Mouse (Mus musculus): ENCODE data around the gene Wscd2. TPM values are rescaled to one million over a fixed set of nuclear protein-coding genes. Genes with fewer than 3 reads are reported as not detected.

Wscd2 gene
- total and polyA plus RNA-seq, 3 experiments = 0.38 to 0.51 (median 0.39) TPM

DNA sequence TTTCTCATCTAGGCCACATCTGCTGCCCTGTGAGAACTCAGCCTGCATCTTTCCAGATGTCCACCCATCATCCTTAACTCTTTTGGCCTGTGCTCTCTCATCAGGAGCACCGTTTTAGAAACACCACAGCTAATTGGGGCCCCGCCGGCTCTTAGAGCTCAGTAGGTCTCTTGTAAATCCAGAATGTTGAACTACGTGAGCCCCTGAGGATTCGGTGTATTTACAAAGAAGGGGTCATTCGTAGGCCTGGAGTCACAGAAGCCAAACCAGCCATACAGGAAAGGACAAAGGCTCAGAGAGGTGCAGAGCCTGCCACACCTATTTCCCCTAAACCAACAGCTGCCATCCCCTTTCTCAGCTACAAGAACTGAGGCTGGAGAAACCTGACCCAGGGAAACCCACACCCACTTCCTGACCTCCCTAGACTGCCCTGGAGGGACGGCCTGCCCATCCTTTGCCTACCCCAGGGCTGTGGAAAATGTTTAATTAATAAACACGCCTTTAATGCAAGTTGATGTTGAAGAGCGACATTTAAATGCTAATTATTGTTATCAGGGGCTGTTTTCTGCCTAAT, 106.7 kb downstream of the Wscd2 start:
- in situ Hi-C loops (cut with MboI; ENCODE audit: low pct_ligation_motif_present, low pct_unique_long_range_greater_than_20kb, low sequenced_read_pairs) = no loop called here

DNA sequence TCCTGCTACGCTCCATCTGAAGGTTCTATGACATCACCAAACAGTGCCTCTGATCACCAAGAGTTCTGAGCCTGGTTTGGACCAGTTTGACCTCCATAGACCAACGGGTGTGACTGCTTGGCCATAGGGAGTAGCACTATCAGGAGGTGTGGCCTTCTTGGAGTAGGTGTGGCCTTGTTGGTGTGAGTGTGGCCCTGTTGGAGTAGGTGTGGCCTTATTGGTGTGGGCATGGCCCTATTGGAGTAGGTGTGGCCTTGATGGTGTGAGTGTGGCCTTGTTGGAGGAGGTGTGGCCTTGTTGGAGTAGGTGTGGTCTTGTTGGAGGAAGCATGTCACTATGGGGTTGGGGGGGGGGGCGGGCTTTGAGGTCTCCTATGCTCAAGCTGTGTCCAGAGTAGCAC, 110.0 kb downstream of the Wscd2 start:
- DNase-seq (ENCODE audit: extremely low read depth) = no peak
- in situ Hi-C loops (cut with MboI; ENCODE audit: low pct_ligation_motif_present, low pct_unique_long_range_greater_than_20kb, low sequenced_read_pairs) = no loop called here

More for the DNA sequence above, 106.7 kb downstream of the Wscd2 start:
- no peak overlapping the region for H3K4me2 ChIP-seq (ENCODE audit: insufficient read depth, low read depth, poor library complexity, severe bottlenecking)
- no peak overlapping the region for H3K9ac ChIP-seq (ENCODE audit: insufficient read depth, low read depth)
- H3K36me3 ChIP-seq (replicated peaks in 1 of 2; ENCODE audit: control insufficient read depth in 1 of 2, insufficient read depth in 1 of 2, low read length in 1 of 2) = no peaks in the 10 kb centered on the region
- peaks cover 0 to 19% of the 10 kb centered on the region in 2 experiments; a peak in 2 of 4 replicates for H3K4me1 ChIP-seq (ENCODE audit: control insufficient read depth in 1 of 2, insufficient read depth in 2 of 2)
- no peak for TF ChIP-seq RAD21 (IDR thresholded peaks at IDR 0.05; ENCODE audit: low read depth, low read length)
- no peak for TF ChIP-seq MAX (IDR thresholded peaks at IDR 0.05; ENCODE audit: low read length)
- dilution Hi-C loops (cut with MboI; ENCODE audit: extremely low pct_ligation_motif_present, extremely low pct_unique_long_range_greater_than_20kb, low sequenced_read_pairs) = no loop called here
- H3K27ac ChIP-seq (ENCODE audit: insufficient read depth, low read depth) = no peak overlapping the region
- H3K79me2 ChIP-seq (replicated peaks; ENCODE audit: control insufficient read depth, extremely low read depth, insufficient read depth, poor library complexity, severe bottlenecking) = no peaks in the 10 kb centered on the region
- no peak overlapping the region for H3K4me3 ChIP-seq (replicated peaks in 1 of 3; ENCODE audit: low read depth in 2 of 3, low read length in 2 of 3, poor library complexity in 1 of 3)
- peaks cover 11% of the 10 kb centered on the region for H3K9me3 ChIP-seq (replicated peaks; ENCODE audit: low read length)
- no peak for DNase-seq (ENCODE audit: extremely low read depth)
- peaks cover 5% of the 10 kb centered on the region for H3K27me3 ChIP-seq (replicated peaks)

DNA sequence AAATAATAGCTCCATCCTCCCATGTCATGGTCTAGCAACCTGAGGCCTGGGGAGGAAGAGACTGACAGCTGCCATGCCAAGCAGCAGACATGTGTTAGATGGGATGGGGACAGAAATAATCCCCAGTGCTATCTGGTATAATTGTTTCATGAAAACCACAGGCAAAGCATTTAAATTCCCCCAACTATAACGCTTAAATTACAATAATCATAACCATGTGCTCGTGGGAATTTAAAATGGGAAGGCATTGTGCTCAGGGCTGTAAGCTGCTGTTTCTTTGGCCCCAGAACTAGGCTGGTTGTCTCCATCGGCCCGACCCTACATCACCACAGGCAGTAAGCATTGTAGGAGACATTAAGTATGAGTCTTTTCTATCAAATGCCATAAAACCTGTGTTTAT, 110.7 kb downstream of the Wscd2 start:
- no peak overlapping the region for H3K9ac ChIP-seq (ENCODE audit: insufficient read depth, low read depth)
- dilution Hi-C loops (cut with MboI; ENCODE audit: extremely low pct_ligation_motif_present, extremely low pct_unique_long_range_greater_than_20kb, low sequenced_read_pairs) (no loop called here), in situ Hi-C loops (cut with MboI; ENCODE audit: low pct_ligation_motif_present, low pct_unique_long_range_greater_than_20kb, low sequenced_read_pairs) (no loop called here)
- no peak overlapping the region for H3K27ac ChIP-seq (ENCODE audit: insufficient read depth, low read depth)
- DNase-seq (ENCODE audit: extremely low read depth) = no peak
- H3K4me2 ChIP-seq (ENCODE audit: insufficient read depth, low read depth, poor library complexity, severe bottlenecking) = no peak overlapping the region
- 0 out of 4 replicates have a peak, but pooled peaks cover 0 to 4% of the 10 kb centered on the region in 2 experiments for H3K4me1 ChIP-seq (ENCODE audit: control insufficient read depth in 1 of 2, insufficient read depth in 2 of 2)
- TF ChIP-seq RAD21 (IDR thresholded peaks at IDR 0.05; ENCODE audit: low read depth, low read length) (no peak), ZKSCAN1 (IDR thresholded peaks at IDR 0.05; ENCODE audit: borderline replicate concordance, low read depth, low read length) (no peak), ZMIZ1 (IDR thresholded peaks at IDR 0.05; ENCODE audit: low read depth, low read length) (no peak), MAX (IDR thresholded peaks at IDR 0.05; ENCODE audit: low read length) (no peak), MAZ (IDR thresholded peaks at IDR 0.05; ENCODE audit: low read depth, low read length) (no peak), ZC3H11A (IDR thresholded peaks at IDR 0.05; ENCODE audit: low read depth, low read length) (no peak), MYC (IDR thresholded peaks at IDR 0.05; ENCODE audit: low read depth, low read length) (no peak), NELFE (IDR thresholded peaks at IDR 0.05; ENCODE audit: low read depth, low read length) (no peak), IRF4 (IDR thresholded peaks at IDR 0.05; ENCODE audit: low read depth, low read length) (no peak), SMC3 (IDR thresholded peaks at IDR 0.05; ENCODE audit: low read depth, low read length) (no peak), POLR2AphosphoS2 (IDR thresholded peaks at IDR 0.05; ENCODE audit: low read depth, low read length) (no peak), HCFC1 (IDR thresholded peaks at IDR 0.05; ENCODE audit: low read depth, low read length) (no peak), EP300 (IDR thresholded peaks at IDR 0.05; ENCODE audit: low read length) (no peak)
- no peak overlapping the region for H3K4me3 ChIP-seq (replicated peaks in 1 of 3; ENCODE audit: low read depth in 2 of 3, low read length in 2 of 3, poor library complexity in 1 of 3)
- H3K9me3 ChIP-seq (replicated peaks; ENCODE audit: low read length) = peaks cover 11% of the 10 kb centered on the region
- peaks cover 39% of the 10 kb centered on the region for H3K27me3 ChIP-seq (replicated peaks)
- H3K79me2 ChIP-seq (replicated peaks; ENCODE audit: control insufficient read depth, extremely low read depth, insufficient read depth, poor library complexity, severe bottlenecking) = no peaks in the 10 kb centered on the region
- no peaks in the 10 kb centered on the region for H3K36me3 ChIP-seq (replicated peaks in 1 of 2; ENCODE audit: control insufficient read depth in 1 of 2, insufficient read depth in 1 of 2, low read length in 1 of 2)

More for the DNA sequence above, 110.0 kb downstream of the Wscd2 start:
- Histone ChIP-seq H3K9ac (ENCODE audit: insufficient read depth, low read depth) (no peak overlapping the region), H3K4me3 (replicated peaks in 1 of 3; ENCODE audit: low read depth in 2 of 3, low read length in 2 of 3, poor library complexity in 1 of 3) (no peak overlapping the region), H3K27me3 (replicated peaks) (peaks cover 33% of the 10 kb centered on the region), H3K79me2 (replicated peaks; ENCODE audit: control insufficient read depth, extremely low read depth, insufficient read depth, poor library complexity, severe bottlenecking) (no peaks in the 10 kb centered on the region), H3K4me2 (ENCODE audit: insufficient read depth, low read depth, poor library complexity, severe bottlenecking) (no peak overlapping the region), H3K36me3 (replicated peaks in 1 of 2; ENCODE audit: control insufficient read depth in 1 of 2, insufficient read depth in 1 of 2, low read length in 1 of 2) (no peaks in the 10 kb centered on the region), H3K27ac (ENCODE audit: insufficient read depth, low read depth) (no peak overlapping the region), H3K9me3 (replicated peaks; ENCODE audit: low read length) (peaks cover 11% of the 10 kb centered on the region), H3K4me1 (ENCODE audit: control insufficient read depth in 1 of 2, insufficient read depth in 2 of 2) (0 out of 4 replicates have a peak, but pooled peaks cover 0 to 4% of the 10 kb centered on the region in 2 experiments)
- dilution Hi-C loops (cut with MboI; ENCODE audit: extremely low pct_ligation_motif_present, extremely low pct_unique_long_range_greater_than_20kb, low sequenced_read_pairs) = no loop called here
- TF ChIP-seq MAZ (IDR thresholded peaks at IDR 0.05; ENCODE audit: low read depth, low read length) (no peak), ETS1 (conservative IDR thresholded peaks at IDR 0.05; ENCODE audit: low read depth, low read length) (no peak)

All from CH12.LX (cell line).